Mouse (Mus musculus) right cerebral cortex, postnatal 14 days (tissue): ENCODE data around the gene Cyfip1.

Experiments used
- DNase-seq: peaks from one replicate; pipeline ENCODE4 v3.0.0; 2022

Cyfip1 gene

DNA sequence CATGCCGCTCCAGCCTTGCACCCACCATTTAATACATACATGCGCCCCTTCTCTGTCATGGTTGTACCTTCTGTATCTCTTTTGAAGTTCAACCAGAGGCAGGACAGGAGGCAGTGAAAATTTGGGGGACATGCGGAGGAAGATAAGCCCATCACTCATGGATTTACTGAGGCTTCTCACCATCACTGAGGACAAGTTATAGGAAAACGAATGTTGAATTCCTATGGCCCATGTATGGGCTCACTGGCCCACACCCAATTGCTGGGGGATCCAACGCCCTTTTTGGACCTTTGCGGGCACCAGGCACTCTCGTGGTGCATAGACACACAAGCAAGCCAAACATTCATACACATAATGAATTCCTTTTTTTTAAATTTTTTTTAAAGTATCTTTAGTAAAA, at the start of gene Cyfip1:
Cyfip1 (plus strand) TSS at position 301 of the 400 bp plus-strand sequence.
- no peak for DNase-seq

DNA sequence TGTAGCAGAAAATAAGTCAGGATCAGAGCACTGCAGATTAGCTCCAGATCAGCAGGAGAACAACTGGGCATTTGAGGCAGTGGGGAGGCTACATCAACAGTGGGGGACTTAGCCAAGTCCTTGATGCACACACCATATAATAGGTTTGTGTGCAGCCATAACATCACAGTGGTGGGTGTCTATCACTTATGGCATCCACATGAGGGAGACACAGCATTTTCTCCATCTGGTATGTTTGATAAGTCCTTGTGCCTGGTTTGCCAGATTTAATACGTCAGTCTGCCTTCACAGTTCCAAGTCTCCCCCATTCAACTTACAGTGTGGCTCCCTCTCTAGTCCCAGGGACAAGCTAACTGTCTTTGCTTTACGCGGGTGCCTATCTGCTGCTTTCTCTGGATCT, 49.3 kb upstream of the Cyfip1 start:
- DNase-seq, result no peak

DNA sequence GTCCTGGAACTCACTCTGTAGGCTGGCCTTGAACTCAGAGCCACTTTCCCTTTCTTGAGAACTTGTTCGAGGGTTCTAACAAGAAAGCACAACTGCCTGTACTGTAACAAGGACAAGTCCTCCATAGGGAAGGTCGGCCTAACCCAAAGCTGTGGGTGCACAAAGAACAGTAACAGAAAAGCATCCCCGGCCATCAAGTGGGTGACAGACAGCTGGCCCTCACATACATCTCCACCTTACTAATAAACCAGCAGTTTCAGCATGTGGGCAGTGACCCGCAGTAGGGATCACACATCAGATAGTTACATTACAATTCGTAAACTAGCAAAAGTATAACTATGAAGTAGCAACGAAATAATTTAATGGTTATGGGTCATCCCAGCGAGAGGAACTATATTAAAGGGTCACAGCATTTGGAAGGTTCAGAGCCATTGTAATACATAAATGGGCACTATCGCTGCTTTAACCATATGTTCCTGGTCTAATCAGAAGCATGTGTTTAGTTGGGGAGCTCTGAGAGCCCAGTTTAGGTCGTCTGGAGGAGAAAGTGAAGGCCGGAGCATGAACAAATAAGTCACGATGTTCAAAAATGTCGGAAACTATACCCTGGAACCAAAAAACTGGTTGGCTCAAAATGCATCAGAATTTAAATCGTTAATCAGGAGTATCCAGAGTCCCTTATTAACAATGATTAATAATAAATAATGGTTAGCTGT, 48.2 kb upstream of the Cyfip1 start:
- no peak for DNase-seq

DNA sequence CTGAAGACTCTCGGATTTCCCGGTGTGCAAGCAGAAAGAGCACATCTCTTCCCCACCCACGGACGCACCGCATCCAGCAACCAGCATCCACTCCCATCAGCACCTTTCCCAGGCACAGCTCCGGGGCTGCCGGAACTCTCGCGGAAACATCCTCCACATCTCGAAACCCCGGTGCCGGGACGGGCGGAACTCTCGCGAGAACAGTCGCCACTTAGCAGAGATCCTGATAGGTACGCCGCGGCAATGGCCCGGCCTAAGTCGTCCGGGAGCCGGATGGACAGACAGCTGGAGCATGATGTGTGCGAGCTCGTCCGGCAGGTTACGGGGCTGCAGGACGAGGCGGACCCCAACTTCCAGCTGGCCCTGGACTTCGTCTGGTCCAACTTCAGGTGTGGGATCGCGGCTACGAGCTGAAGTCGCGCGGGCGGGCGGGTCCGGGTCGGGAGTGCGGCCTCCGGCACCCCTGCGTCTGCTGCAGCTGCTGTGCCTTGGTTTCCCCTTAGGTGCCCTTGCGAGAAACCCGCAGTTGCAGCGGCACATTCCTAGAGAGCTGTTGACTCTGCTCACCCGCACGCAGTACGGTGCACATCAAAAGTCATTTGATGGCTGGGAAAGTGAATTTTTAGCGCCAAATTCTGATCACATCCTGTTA, 47.5 kb upstream of the Cyfip1 start, which contains the start of gene Tubgcp5:
Tubgcp5 (plus strand) TSS at position 203 of the 652 bp plus-strand sequence.
- DNase-seq, result peak; percentile 99

DNA sequence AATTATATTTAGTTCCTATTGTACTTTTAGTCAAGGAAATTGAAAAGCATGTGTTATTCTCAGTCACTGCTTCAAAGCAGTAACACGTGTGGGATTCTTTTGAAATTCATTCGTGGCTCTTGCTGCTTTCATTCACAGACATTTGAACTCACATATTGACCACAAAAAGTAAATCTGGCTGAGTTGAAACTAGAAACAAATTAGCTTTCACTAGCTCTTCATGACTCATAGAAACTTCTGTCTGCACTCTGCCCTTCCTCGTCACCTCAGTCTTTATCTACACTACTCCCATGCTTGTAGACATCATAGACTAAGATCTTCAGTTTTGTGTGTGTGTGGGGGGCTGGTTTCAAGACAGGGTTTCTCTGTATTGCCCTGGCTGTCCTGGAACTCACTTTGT, 41.6 kb upstream of the Cyfip1 start:
- DNase-seq, result no peak

DNA sequence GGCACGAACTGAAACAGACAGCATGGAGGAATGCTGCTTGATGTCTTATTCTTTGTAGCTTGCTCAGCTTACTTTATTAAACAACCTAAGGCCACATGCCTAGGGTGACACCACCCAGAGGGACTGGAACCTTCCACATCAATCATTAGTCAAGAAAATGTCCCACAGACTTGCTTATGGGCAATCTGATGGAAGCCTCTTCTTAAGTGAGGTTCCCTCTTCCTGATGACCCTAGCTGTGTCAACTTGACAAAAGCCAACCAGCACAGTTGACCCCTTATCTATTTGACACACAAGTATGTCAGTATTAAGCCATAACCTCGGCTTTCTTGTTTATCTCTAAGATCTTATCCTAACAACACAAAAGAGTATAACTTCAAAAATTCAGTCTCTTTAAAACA, 31.6 kb upstream of the Cyfip1 start:
- no peak for DNase-seq

DNA sequence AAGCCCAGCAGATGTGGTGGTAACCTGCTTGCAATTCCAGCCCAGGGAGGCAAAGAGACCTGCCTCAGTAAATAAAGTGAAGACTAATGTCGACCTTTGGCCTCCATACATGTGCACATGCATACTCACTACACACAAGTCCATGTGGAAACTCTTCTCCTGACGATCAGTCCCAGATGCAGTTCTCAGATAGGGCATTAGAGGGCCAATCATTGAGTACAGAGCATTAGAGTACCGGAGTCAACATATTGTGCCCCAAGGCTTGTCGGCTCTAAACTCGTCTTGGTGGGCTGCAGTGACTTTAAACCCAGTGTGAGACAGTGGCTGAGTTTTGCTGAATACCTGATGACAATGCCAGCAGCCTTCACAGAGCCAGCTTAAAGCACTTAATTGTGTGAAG, 17.1 kb upstream of the Cyfip1 start:
- no peak for DNase-seq

DNA sequence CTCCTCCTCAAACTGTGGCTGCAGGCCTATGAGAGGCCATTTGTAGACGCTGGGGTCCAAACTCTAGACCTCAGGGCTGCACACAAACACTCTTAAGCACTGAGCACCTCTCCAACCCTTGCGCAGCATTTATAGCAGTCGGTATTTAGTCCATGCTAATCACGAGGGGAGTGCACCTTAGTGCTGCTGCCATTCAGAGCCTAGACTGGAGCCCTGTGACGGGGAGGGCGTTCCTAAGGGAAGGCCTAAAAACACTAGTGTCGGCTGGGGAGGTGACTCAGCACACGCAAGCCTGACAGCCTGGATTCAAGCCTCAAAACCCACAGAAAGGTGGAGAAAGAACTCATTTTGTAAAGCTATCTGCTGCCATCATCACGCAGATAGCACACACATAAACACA, 14.0 kb upstream of the Cyfip1 start:
- no peak for DNase-seq

DNA sequence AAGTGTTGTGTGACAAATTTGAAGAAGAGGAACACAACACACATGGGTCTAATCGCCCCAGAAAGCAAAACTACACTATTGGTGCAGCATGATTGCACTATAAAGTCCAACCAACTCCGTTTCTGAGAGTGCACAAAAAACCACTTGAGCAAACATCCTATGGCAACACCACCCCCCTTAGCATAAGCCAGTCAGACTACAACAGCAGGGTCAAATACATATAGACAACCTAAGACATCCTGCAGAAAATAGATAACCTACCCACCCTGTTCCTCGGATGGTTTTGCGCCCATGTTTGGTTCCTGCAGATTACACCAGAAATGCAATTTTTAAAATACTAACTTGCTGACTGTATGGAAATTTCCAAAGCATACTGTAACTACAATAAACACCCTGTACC, 4.7 kb upstream of the Cyfip1 start:
- DNase-seq, result no peak

DNA sequence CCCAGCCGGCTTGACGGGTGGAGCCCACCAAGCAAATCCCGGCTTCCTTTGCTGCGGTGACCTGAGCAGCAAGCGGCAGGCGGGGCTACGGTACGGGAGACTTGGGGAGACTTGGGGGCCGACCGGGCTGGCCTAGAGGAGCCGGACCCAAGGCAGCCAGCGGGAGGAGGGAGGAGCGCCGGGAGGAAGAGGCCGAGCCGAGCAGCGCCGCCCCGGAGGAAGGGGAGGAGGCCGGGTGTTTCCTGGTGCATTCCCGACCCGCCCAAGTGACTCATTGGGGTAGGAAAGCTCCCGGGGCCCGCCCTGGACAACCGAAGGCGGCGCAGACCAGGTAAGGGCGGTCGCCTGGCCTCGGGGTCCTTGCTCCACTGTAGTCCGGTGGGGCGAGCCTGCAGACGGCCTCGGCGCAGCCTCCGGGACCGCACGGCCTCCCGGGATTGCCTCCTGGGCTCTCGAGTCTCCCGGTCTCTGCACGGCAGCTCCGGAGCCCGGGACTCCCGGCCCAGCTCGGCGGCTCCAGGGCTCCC, 495 bp downstream of the Cyfip1 start:
- peak; percentile 83 for DNase-seq

DNA sequence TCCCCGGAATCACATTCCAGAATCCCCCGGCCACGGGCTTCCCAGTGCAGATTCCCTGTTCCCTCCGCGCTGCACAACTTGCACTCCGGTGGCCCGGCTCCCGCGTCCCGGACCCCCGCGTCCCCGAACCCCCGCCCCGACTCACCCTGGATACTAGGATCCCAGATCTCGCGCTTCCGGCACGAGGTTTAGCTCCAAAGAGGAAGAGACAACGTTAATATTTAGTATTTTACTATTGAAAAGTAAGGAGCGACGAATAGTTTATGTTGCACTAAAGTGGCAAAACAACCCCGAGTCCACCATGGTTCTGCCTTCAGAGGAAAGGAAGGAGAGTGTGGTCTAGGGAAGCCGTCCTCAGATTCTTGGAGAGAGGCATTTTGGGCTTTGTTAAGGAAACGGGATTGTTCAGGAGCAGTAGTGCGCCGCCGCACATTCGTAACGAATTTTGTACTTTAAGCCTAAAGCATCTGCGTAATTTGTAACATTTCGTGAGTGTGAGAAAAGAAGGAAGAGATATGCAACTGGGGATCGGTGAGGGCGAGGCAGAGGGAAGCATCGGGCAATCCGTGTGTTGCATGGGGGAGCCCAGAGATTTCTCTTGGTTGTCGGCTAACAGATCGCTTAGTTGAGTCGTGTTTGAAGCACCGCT, 1.1 kb downstream of the Cyfip1 start:
- DNase-seq, result no peak

DNA sequence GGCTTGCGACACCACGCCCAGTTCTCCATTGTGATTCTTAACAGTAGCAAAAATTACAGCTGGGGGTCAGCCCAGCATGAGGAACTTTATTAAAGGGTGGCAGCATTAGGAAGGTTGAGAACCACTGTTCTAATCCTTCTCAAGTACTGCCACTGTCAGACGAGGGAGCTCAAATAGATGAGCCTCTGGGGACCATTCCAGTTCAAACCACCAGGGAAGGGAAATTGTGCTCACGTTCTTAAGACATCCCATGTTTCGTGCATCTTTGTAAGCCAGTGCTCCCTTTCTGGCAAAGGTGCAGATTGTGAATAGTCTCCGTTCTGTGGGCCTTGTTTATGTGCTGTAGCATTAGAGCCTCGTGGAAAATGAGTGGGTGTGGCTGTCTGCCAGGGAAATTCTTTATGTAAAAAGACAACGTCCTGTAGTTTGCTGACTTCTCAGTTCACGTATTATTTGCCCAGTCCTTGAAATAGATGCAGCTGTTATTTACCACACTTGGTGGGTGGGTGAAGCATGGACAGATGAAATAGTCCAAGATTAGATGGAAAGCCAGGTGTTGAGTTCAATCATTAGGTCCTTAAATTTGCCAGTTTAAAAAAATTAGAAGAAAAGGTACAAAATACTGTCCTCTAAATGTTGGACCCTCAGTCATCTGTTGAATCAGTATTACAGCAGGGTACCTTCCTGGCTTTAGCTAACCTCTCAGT, 5.2 kb downstream of the Cyfip1 start:
- no peak for DNase-seq

DNA sequence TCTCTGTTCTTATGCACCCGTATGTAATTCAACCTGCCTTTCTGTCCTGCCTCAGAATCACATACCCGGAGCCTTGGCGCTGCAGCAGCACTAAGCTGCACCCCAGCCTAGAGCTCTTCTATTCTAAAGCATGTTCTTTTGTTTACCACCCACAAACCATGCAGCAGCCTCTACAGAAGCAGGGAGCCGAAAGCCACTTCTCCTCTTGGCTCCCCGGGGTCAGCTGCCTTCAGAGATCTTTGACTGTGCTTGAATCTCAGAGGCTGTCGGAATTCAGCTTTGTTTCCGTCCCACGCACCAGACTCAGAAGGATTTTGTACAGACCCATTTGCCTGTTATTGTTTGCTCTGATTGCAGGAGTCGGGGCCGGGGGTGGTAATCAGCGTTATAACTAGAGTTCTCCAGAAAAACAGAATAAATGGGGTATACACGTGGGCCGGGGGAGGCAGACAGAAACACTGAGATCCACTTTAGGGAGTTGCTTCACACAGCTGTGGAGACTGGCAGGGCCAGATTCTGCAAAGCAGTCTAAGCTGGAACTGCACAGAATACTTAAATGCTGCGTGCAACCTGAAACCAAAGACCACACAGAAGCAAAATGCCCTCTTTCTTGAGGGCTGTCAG, 8.5 kb downstream of the Cyfip1 start:
- peak; percentile 43 for DNase-seq

DNA sequence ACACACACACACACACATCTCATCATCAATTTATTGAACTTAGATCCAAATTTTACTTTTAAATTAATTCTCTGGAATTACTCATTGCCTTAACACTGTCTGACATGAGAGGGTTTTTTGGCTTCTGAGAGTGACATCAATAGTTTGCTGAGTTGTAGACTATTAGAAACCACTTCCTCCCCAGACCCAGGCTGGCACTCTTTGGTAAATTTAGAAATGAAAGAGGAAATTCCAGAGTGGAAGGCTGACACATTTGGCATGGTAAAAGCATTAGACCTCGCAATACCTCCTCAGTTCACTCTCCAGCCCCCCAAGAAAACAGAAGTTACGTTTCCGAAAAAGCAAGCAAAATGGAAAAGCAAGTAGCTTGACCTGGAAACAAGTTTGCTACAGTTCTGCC, 11.2 kb downstream of the Cyfip1 start:
- DNase-seq, result no peak

DNA sequence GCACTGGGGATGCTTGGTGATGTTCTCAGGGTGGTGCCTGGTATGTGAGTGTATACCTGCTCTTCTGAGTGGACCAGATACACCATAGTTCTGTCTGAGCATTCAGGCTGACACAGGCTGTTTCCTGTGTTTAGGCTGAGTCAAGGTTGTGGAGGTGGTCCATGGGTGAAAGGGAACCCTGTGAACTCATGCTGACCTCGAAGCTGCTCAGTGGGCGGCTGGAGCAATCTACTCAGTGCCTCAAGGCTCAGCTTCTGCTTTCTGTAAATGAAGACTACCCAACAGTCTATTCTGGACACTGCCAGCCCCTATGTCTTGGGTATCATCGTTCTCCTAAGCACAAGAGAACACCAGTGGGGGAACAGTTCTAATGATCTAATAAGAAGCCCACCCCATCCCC, 14.1 kb downstream of the Cyfip1 start:
- no peak for DNase-seq

DNA sequence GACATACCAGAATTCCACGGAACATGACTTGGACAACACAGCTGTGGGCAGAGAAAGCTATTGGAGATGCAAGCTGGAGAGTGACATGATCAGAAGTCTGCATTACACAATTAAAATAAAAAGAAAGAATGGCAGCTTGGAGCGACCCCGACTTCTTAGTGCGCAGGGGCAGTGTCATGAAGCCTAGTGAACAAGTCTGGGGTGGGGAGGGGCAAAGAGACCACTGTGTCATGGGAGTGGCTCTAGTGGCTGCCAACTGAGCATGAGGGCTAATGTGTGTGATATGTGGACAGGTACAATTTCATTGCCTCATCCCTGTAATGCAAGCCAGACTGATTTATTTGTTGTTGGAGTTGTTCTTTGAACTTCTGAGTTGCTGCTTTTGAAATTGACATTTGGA, 15.2 kb downstream of the Cyfip1 start:
- no peak for DNase-seq

DNA sequence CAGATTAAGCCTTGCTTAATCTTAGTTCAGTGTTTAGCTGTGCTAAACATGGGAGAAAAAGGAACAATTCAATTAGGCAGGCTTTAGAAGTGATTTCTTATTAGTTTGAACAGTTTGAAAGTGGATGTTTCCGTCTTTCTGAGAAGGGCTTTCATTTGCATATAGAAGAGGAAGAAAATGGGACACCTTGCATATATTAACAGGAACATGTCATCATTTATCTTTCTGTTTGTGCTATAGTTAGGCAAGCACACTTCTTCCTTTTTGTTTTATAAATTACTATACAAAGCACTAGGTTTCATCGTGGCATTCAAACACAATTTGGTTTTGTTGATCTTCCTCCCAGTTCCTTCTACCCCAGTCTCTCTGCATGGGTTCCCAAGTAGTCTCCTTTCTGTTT, 16.2 kb downstream of the Cyfip1 start:
- no peak for DNase-seq

DNA sequence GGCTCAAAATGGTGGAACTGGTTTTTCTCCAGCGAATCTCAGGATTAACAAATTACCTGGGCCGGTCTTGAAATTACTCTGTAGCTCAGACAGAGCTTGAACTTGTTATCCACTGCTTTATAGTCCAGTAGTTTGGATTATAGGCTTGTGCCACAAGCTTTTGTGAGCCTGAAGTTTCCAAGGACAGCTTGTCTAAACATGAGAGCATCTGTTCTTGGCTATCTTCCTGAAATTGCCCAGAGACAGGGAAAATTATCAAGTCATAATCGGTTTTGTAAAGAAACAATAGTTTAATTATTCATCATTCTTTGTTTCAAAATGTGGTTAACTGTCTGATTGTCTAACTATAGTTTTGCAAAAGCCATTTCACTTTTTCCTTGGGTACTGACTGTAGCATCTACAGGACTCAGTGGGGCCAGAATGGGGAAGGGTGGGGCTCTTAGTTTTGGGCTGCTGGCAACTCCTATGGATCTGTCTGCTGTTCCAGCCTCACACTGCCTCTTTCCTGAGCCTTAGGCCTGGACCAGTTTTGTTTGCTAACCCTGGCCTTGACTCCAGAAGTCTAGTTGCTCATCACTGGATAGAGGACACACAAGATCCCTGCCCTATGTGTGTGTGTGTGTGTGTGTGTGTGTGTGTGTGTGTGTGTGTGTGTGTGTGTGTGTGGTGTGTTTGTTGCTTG, 17.4 kb downstream of the Cyfip1 start:
- no peak for DNase-seq

DNA sequence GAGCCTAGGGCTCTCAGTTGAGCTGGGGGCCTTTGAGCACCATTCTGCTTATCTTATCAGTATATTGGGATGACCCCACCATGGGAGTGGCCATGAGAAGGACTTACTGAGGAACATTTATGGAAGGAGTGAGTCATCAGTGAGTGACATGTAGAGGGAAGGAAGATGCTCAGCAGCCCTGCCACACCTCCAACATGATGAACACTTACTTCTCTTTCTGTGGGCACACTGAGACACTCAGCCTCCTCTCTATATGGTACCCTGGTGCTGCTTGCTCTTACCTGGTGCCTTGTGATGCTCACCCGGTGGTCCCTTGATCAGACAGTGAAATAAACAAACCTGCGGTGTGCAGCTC, 17.9 kb downstream of the Cyfip1 start:
- DNase-seq, result no peak

DNA sequence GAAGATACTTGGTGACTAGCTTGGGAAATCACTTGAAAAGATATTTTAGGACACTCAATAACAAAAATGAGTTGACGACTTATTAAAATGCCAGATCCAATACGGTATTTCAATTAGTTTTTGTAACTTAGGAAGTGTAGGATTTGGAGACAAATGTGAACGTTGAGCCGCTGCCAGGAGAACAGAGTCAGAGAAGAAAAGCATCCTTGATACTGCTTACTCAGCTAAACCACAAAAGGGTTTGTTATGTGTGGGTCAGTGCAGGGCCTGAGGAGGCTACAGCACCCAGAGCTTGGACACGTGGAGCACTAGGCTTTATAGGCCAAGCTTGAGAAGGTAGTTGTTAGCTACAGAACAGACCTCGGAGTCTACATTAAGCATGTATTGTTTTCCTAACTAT, 18.4 kb downstream of the Cyfip1 start:
- DNase-seq, result no peak

DNA sequence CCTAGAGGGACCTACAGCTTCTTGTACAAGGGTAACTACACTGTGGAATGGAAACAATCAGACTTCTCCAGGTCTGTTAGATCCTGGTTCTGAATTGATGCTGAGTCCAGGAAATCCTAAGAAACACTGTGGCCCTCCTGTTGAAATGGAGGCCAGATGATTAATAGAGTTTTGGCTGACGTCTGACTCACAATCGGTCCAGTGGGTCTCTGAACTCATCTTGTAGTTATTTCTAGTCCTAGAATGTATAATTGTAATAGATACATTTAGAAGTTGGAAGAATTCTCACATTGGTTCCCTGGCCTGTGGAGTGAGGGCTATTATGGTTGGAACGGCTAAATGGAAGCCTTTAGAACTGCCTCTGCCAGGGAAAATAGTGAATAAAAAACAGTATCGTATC, 19.6 kb downstream of the Cyfip1 start:
- DNase-seq, result no peak

DNA sequence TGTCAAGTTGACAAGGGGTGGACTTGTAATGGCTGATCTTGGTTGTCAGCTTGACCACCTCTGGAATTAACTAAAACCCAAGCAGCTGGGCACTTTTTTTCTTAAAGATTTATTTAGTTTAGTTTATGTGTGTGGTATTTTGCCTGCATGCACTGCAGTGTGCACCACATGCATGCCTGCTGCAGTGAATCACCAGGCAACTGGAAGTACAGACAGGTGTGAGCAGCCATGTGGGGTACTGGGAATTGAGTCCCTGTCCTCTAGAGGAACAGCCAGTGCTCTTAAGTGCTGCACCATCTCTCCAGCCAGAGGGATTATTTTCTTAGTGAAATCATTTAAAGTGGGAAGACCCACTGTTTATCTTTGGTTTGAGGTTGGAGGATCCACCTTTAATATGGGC, 23.5 kb downstream of the Cyfip1 start:
- no peak for DNase-seq
